Mouse (Mus musculus) gastrocnemius, postnatal 36 days (tissue): ENCODE data around the gene Plekhm2. TPM values are rescaled to one million over a fixed set of nuclear protein-coding genes. Genes with fewer than 3 reads are reported as not detected.

Experiments used
- DNase-seq, 2 experiments: peaks; one replicate each; pipeline ENCODE4 v3.0.0; 2022
- intact Hi-C: fragments of 180-260 bp; cut with DNase I; formaldehyde crosslinking; loops from one replicate; pipeline ENCODE4 v1.15.1; 2025
- total RNA-seq, 2 experiments: library from RNA; stranded (reverse); gene quantifications; 2 replicates each; pipeline ENCODE4 v1.2.3; 2021

Plekhm2 gene
- total RNA-seq, 2 experiments from 2014 or later, result 23.6 to 30.5 TPM

- no peak for DNase-seq
- intact Hi-C loops, result no loop called here
Observed at GRCm38 (mm10) chr4:141581051-141581450, 83.6 kb downstream of the Plekhm2 start.

GRCm38 (mm10) chr4:141578833-141579232 is 85.9 kb downstream of the Plekhm2 start:
- DNase-seq, result no peak
- intact Hi-C loops, result loop anchor here (5.0 kb wide), 1 partner anchor 192 kb away; no protein-coding TSS in a partner anchor

- intact Hi-C loops, result loop anchor here (5.0 kb wide), 1 partner anchor 190 kb away; no protein-coding TSS in a partner anchor
- no peak for DNase-seq
Observed at GRCm38 (mm10) chr4:141576877-141577276, 87.8 kb downstream of the Plekhm2 start.

GRCm38 (mm10) chr4:141576404-141576803 is 88.3 kb downstream of the Plekhm2 start:
- intact Hi-C loops, result loop anchor here (5.0 kb wide), 1 partner anchor 189 kb away; no protein-coding TSS in a partner anchor
- DNase-seq, result no peak

Other genes starting within 250 kb of the Plekhm2 start
- gene Clcnkb, start 248.9 kb downstream of the Plekhm2 start, total RNA-seq, result under 1 TPM in 1 of 2 experiments, not detected in 1; 0.27 TPM
- gene Hspb7, start 244.1 kb downstream of the Plekhm2 start, total RNA-seq, result 100 to 1,000 TPM; 198 to 366 TPM
- under 1 TPM; 0.31 to 0.67 TPM for gene Srarp, start 228.8 kb downstream of the Plekhm2 start, total RNA-seq
- gene Zbtb17, start 220.2 kb downstream of the Plekhm2 start, total RNA-seq, result 10 to 100 TPM; 25.2 to 25.5 TPM
- 10 to 100 TPM; 17.1 to 21.8 TPM for gene Spen, start 126.3 kb downstream of the Plekhm2 start, total RNA-seq
- under 1 TPM; 0.64 to 0.84 TPM for gene Fblim1, start 58.8 kb downstream of the Plekhm2 start, total RNA-seq
- gene Tmem82, start 46.3 kb downstream of the Plekhm2 start, total RNA-seq, result 1 to 10 TPM in 1 of 2 experiments, under 1 TPM in 1; 0.62 to 1.4 TPM
- 10 to 100 TPM; 10.3 to 26.0 TPM for gene Slc25a34, start 41.1 kb downstream of the Plekhm2 start, total RNA-seq
- 1 to 10 TPM; 5.2 to 9.3 TPM for gene Rsc1a1, start 20.7 kb upstream of the Plekhm2 start, total RNA-seq
- 10 to 100 TPM; 38.7 to 50.5 TPM for gene Ddi2, start 58.5 kb upstream of the Plekhm2 start, total RNA-seq
- under 1 TPM in 1 of 2 experiments, not detected in 1; 0.23 TPM for gene Agmat, start 81.8 kb upstream of the Plekhm2 start, total RNA-seq
- gene Dnajc16, start 126.0 kb upstream of the Plekhm2 start, total RNA-seq, result 10 to 100 TPM; 10.7 to 11.1 TPM
- gene Casp9, start 128.7 kb upstream of the Plekhm2 start, total RNA-seq, result 1 to 10 TPM; 1.9 to 2.2 TPM
- not detected for gene Cela2a, start 161.3 kb upstream of the Plekhm2 start, total RNA-seq
- gene Ctrc, start 181.5 kb upstream of the Plekhm2 start, total RNA-seq, result not detected
- 1 to 10 TPM; 5.8 to 6.4 TPM for gene Efhd2, start 210.0 kb upstream of the Plekhm2 start, total RNA-seq